Mouse (Mus musculus) heart, adult 2 months (tissue): ENCODE data around the gene Cntd1.

Source experiments
- CTCF ChIP-seq: fragments of 200-600 bp; IDR thresholded peaks from 2 replicates; pipeline ENCODE4 v1.8.1; 2022; ENCODE audit warnings: antibody characterized with exemption, mild to moderate bottlenecking, moderate library complexity
- EP300 ChIP-seq: fragments of 200-500 bp; IDR thresholded peaks from 2 replicates; pipeline ENCODE4 v1.6.1; 2011; ENCODE audit warnings: low read depth, low read length, control low read depth; ENCODE audit not compliant: insufficient read depth

DNA sequence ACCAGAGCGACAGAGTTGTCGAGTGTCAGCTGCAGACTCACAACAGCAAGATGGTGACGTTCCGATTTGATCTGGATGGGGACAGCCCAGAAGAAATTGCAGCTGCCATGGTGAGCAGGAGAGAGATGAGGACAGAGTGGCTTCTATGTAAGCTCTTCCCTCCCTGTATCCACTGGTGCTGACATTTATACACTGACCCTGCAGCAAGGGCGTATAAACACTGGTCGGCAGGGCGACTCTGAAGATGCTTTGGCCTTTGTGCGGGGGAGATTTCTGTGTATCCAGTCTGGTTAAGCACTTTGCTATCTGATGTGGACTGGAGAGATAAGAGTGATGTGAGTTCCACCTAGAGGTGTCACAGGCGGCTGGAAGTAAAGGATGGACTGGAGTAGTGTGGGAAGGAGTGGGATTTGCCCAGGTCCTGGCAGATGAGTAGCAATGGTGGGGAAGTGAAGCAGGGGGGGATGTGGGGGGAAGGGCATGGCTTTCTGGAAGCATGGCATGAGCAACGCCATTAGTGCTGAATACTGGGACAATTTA is 9.2 kb upstream of the Cntd1 start:
- TF ChIP-seq CTCF (no peak), EP300 (no peak)
